Mouse (Mus musculus) cortical plate, adult 2 months (tissue): ENCODE results near the gene Guca2a.

ENCODE experiments used
- CTCF ChIP-seq: fragments of 200-500 bp; IDR thresholded peaks from 2 replicates; pipeline ENCODE4 v1.5.1; 2011; ENCODE audit warnings: mild to moderate bottlenecking, control low read depth, low read length; ENCODE audit not compliant: insufficient read depth; ENCODE audit errors: extremely low read depth
- POLR2A ChIP-seq: fragments of 200-500 bp; IDR thresholded peaks from 2 replicates; pipeline ENCODE4 v1.6.1; 2011; ENCODE audit warnings: mild to moderate bottlenecking, low read length, control low read depth; ENCODE audit not compliant: insufficient read depth; ENCODE audit errors: extremely low read depth

GRCm38 (mm10) chr4:119657011-119657410 is 19.5 kb downstream of the Guca2a start:
- TF ChIP-seq CTCF (no peak), POLR2A (no peak)
